Mouse (Mus musculus): Measurements from ENCODE around the gene Gpr33.

DNA sequence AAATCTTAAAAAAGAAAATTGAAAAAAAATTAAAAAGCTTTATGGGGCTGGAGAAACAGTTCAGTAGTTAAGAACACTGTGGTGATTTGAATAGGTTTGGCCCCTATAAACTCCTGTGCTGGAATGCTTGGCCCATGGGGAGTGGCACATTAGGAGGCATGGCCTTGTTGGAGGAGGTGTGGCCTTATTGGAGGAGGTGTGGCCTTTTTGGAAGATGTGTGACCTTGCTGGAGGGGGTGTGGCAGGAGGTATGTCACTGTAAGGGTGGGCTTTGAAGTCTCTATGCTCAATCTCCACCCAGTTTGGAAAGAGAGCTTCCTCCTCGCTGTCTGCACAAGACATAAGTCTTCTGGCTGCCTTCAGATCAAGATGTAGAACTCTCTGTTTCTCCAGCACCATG is 53.5 kb downstream of the Gpr33 start:
- TF ChIP-seq CTCF (IDR thresholded peaks at IDR 0.05; ENCODE audit: low read depth, low read length) (no peak), POLR2A (IDR thresholded peaks at IDR 0.05; ENCODE audit: extremely low read depth, insufficient read depth, low read length) (no peak)

All from liver, adult 2 months (tissue).